Mouse (Mus musculus): ENCODE results near the gene Eif3f.

Gene Eif3f

DNA sequence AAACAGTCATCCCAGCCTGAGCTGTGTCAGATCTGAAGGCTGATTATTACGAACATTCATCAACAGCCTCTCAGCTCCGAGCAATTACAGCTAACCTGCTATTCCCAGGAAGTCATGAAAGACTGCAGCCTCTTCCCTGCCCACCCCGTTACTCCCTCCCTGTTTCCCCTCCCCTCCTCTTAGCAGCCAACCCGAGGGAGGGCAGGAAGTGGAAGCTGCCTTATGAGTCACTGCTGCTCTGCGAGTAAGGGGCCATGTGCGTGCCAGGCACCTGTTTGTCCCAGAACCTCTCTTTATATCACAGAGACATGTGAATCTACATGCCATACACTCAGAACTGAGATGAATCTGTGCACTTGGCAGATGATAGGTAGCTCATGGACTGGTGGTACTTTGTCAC is 34.0 kb downstream of the Eif3f start:
- no peak for DNase-seq (ENCODE audit: low spot score)

DNA sequence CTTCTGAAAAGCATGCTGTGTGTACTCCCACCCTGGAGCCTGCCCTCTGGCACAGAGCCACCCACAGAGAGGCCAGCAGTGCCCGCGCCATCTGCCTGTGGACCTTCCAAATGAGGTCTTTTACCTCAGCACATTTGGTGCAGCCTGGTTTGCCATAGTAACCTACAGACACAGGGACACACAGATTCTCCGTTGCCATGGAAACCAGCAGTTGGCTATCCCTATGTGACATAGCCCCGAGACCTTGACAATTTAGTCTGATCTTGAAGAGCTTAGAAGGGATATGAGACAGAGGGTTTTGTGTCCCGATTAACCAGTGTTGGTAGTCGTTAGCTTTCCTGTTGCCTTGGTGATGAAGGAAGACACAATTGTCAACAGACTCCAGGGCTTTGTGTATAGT is 38.1 kb downstream of the Eif3f start:
- no peak for DNase-seq (ENCODE audit: low spot score)

DNA sequence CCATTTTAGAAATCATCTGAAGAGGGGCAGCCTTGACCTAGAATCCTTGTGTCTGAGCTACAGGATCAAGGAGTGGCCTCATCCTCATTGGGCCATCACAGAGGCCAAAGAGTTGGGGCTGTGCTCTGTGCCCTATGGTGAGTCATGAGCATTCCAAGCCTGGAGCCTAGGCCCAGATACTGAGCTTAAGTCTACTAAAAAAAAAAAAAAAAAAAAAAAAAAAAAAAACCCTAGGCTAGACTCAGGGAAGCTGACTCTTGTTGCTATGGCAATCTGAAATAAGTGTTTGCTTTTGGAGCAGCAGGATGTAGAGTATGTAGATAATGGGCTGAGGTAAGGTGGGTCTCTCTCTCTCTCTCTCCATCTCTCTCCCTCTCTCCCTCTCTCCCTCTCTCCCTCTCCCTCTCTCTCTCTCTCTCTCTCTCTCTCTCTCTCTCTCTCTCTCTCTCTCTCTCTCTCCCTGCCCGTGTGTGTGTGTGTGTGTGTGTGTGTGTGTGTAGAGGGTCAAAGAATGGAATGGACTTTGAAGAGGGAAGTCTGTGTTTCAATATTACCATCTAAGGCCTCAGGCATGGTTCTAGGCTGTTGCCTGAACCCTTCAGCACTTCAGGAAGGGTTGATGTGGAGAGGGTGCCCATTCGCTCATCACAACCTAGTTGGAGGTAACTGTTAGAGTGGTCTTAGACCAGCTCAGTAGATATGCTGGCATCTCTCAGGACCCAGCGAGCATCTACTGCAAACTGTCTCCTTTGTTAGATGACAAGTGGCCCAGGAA is 51.9 kb downstream of the Eif3f start:
- DNase-seq (ENCODE audit: low spot score): no peak

DNA sequence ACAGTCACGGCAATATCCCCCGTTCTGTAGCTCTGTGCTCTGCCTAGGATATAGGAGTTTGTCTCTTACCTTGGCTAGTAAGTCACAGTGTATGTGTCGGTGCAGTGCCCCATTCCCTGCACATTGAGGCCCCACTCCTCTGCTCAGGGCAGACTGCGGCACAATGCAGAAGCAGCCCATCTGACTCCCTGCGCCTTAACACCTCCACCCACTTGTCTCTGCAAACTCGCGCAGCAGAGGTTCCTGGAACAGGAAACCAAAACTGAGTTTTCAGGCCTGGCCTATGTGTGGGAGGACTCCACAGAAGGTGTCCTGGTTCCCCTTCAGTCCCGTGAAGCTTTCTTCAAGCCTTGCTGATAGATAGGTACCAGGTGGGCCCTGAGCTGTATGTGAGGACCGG is 57.0 kb downstream of the Eif3f start:
- DNase-seq (ENCODE audit: low spot score): no peak
